Mouse (Mus musculus) myocyte (in vitro differentiated cells): ENCODE results near the gene Itih3.

Source experiments
- CEBPB ChIP-seq: IDR thresholded peaks from 2 replicates; pipeline ENCODE4 v1.6.1; 2011; ENCODE audit warnings: mild to moderate bottlenecking, moderate library complexity; ENCODE audit not compliant: poor library complexity, insufficient read depth, severe bottlenecking
- MYOD1 ChIP-seq, 3 experiments: IDR thresholded peaks; one replicate each; pipeline ENCODE4 v1.6.1; 2011; ENCODE audit warnings: control low read depth in 2 of 3, low read depth in 2 of 3, mild to moderate bottlenecking in 2 of 3, moderate library complexity in 1 of 3; ENCODE audit not compliant: insufficient read length in 2 of 3, control insufficient read depth in 1 of 3
- SRF ChIP-seq: IDR thresholded peaks from one replicate; pipeline ENCODE4 v1.6.1; 2011; ENCODE audit warnings: low read depth; ENCODE audit not compliant: control insufficient read depth, insufficient read length

GRCm38 (mm10) chr14:30906001-30906400, 17.6 kb downstream of the Itih3 start:
- TF ChIP-seq SRF (no peak), CEBPB (no peak), MYOD1 (IDR thresholded peaks at IDR 0.05; ENCODE audit: control insufficient read depth in 1 of 3, insufficient read length in 2 of 3, low read depth in 2 of 3) (no peak)
